Mouse (Mus musculus): ENCODE results near the gene Frk. TPM values are rescaled to one million over a fixed set of nuclear protein-coding genes. Genes with fewer than 3 reads are reported as not detected.

The Frk gene
- polyA plus RNA-seq (2012; rRNA removed; ENCODE audit: low replicate concordance) = 6.1 and 6.4 TPM in 2 replicates

GRCm38 (mm10) chr10:34483297-34484013 lies at the start of gene Frk:
Gene Frk (plus strand): TSS chr10:34483399.

Other genes starting within 250 kb of the Frk start
- gene Tspyl1, start 201.2 kb upstream of the Frk start, polyA plus RNA-seq (2012; rRNA removed; ENCODE audit: low replicate concordance) = 8.6 and 16.1 TPM in 2 replicates
- 0.74 and 1.5 TPM in 2 replicates for gene Tspyl4, start 186.0 kb upstream of the Frk start, polyA plus RNA-seq (2012; rRNA removed; ENCODE audit: low replicate concordance)
- gene Col10a1, start 93.4 kb upstream of the Frk start, polyA plus RNA-seq (2012; rRNA removed; ENCODE audit: low replicate concordance) = not detected in 2 replicates
- 1.5 and 2.3 TPM in 2 replicates for gene Nt5dc1, start 64.8 kb upstream of the Frk start, polyA plus RNA-seq (2012; rRNA removed; ENCODE audit: low replicate concordance)